Mouse (Mus musculus) left cerebral cortex, adult 2 months (tissue): Measurements from ENCODE around the gene Mfsd14a. TPM values are rescaled to one million over a fixed set of nuclear protein-coding genes. Genes with fewer than 3 reads are reported as not detected.
"Not testable (repeated sequence)": the region's sequence is repeated elsewhere in the genome, so short reads cannot be mapped to it uniquely, and the experiment has no call there.

Source experiments
- DNase-seq, 2 experiments: peaks; one replicate each; pipeline ENCODE4 v3.0.0; 2021 to 2022; ENCODE audit warnings: low spot score in 2 of 2, mixed read lengths in 1 of 2; ENCODE audit errors: extremely low spot score in 1 of 2
- H3K27ac ChIP-seq: fragments of 200-600 bp; 2 replicates; pipeline ENCODE4 v1.8.1; 2022
- H3K4me3 ChIP-seq: fragments of 200-600 bp; 2 replicates; pipeline ENCODE4 v1.8.1; 2022
- CTCF ChIP-seq: fragments of 200-600 bp; IDR thresholded peaks from 2 replicates; pipeline ENCODE4 v1.8.1; 2022; ENCODE audit warnings: antibody characterized with exemption, mild to moderate bottlenecking, moderate library complexity
- intact Hi-C: fragments of 180-260 bp; cut with DNase I; formaldehyde crosslinking; loops from one replicate; pipeline ENCODE4 v1.15.1; 2025
- total RNA-seq, 2 experiments: library from RNA; stranded (reverse); gene quantifications; 2 replicates each; pipeline ENCODE4 v1.2.3; 2021

Mfsd14a gene
- total RNA-seq, 2 experiments from 2014 or later: 55.1 to 57.3 TPM

DNA sequence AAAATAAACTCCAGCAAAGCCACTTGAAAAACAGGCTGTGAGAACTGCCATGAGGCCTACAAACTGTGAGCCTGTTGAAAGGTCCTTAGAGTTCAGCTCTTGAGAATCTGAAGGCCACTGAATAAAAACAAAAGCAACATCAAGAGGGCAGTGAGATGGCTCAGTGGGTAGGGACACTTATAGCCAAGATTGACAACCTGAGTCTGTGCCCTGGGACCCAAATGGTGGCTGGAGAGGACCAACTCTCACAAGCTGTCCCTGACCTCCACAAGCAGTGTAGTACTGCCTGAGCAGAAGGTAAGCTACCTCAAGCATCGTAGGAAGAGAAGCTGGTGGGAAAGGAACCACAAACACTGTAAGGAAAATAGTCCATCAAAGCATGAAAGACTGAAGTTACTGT is 18.7 kb upstream of the Mfsd14a start, which contains the start of gene Gm43191:
Gene Gm43191 (minus strand): TSS at position 101 of the 400 bp plus-strand sequence.
- Histone ChIP-seq H3K4me3 (no peak within 1 kb of the TSS), H3K27ac (no peak within 1 kb of the TSS)
- intact Hi-C loops: no loop called here
- no peak for DNase-seq
- no peak for TF ChIP-seq CTCF

DNA sequence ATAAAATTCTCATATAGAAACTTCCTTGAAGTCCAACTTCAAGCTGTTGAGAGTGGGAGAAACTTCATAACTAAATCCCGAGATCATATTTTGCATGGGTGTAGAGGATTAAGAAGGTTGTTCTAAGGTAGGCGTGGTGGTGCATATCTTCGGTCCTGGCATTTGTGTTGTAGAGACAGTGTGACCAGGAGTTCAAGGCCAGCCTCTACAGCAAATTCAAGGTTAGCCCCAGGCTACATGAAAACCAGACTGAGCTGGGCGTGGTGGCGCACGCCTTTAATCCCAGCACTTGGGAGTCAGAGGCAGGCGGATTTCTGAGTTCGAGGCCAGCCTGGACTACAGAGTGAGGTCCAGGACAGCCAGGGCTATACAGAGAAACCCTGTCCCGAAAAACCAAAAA is 1.8 kb upstream of the Mfsd14a start:
- not testable (repeated sequence) for H3K27ac ChIP-seq, H3K4me3 ChIP-seq, DNase-seq
- intact Hi-C loops: loop anchor here (10.0 kb wide), 1 partner anchor 659 kb away; the partner anchor contains the start of genes Extl2 and Slc30a7

DNA sequence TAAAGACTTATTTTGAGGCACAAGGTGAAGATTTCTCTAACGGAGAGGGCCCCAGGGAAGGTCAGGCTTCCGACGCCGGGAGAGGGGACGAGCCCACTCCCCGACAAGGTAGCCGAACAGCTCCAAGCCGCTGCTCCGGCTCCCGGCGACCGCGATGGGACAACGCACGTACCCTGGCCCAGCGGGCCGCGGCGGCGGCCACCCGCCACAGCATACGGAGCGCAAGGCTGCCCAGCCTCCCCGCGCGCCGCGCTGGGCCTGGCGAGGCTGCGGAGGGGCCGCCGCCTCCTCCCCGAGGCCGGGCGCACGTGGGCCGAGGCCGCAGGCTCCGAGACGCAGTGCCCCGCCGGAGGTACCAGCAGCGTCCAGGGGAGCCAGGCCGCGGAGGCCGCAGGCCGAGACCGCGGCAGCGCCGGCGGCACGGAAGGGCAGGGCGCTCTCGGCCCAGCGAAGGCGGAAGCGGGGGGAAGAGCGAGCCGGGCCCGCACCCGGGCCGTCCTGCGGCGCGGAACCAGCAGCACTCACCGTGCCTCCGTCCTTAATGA is 535 bp downstream of the Mfsd14a start:
- H3K27ac ChIP-seq: peak overlapping the region; percentile 96
- TF ChIP-seq CTCF: no peak
- DNase-seq: peak in 1 of 2 experiments; percentile 61
- intact Hi-C loops: loop anchor here (1.0 to 10.0 kb wide), 3 partner anchors 50 to 657 kb away; partner anchors contain the start of genes Extl2, Sass6, Slc30a7 and Slc35a3
- H3K4me3 ChIP-seq: peak overlapping the region; percentile 84

DNA sequence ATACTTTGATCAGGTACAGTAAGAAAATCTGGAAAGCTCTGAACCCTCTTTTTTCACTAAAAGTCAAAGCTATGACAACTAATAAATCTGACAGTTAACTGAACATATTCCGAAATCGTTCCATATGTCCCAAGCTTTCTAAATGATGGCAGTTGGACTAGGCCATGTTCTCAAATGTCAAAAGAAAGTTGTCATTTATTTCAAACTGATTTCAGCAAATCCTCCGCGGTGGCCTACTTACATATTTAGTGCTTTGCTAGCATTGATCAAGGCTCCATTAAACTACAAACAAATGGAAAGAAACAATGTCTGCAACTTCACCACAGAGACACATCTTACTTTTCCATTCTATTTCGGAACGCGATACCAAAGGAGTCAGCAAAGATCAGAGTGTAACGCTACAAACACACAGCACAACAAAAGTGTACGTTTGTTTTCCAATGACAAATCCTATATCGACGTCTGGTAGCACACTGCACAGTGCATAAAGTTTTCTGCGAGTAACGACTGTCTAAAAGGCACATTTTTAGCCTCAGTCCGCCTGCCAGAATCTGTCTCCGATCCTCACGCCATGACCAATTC is 1.1 kb downstream of the Mfsd14a start:
- DNase-seq: no peak
- no peak for TF ChIP-seq CTCF
- intact Hi-C loops: loop anchor here (10.0 kb wide), 1 partner anchor 657 kb away; the partner anchor contains the start of genes Extl2 and Slc30a7
- Histone ChIP-seq H3K27ac (peak overlapping the region; percentile 96), H3K4me3 (peak overlapping the region; percentile 84)

DNA sequence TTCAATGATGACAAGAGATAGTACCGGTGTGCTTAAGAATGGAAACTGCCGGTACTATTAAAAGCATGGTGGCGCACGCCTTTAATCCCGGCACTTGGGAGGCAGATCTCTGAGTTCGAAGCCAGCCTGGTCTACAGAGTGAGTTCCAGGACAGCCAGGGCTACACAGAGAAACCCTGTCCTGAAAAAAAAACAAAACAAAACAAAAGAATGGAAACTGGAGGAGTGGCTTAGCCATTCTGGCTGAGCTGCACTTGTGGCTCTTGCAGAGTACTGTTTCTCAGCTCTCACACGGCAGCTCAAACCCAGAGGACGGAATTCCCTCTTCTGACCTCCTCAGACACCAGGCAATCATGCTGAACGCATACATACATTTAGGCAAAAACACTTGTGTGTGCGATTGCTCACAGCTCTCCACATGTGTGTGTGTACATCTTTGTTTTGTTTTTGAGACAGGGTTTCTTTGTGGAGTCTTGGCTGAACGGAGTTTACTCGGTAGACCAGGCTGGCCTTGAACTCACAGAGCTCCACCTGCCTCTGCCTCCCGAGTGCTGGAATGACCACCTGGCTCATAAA is 2.5 kb downstream of the Mfsd14a start:
- DNase-seq: no peak
- no peak for TF ChIP-seq CTCF
- intact Hi-C loops: loop anchor here (10.0 kb wide), 2 partner anchors 145 to 655 kb away; partner anchors contain the start of genes Dbt, Extl2 and Slc30a7
- Histone ChIP-seq H3K27ac (no peak overlapping the region), H3K4me3 (no peak overlapping the region)

DNA sequence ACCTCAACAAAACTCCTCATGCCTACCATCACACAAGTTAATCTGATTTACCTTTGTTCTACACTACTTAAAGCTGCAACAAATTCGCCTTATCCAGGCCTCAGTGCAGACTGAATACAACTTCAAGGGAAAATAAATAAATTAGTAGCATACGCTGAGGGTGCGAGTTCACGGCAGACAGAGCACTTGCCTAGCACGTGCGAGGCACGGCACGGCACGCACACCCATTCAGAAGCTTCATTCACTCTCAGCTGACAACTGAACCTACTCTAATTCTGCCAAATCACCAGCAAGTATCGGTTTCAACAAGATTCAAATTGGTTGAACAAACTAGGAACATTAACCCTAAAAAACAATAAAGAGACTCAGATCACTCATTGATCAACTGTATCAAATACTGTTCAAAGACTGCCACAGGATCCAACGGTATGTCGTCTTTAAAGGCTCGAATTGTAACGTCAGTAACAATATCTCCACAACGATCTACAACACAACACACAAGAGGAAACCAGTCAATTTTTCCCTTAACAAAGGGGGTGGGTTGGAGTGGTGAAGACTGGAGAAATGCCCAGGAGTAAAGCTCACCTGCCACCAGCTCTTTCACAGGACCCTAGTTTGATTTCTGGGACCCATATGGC is 3.4 kb downstream of the Mfsd14a start:
- no peak overlapping the region for H3K4me3 ChIP-seq
- no peak overlapping the region for H3K27ac ChIP-seq
- TF ChIP-seq CTCF: no peak
- intact Hi-C loops: loop anchor here (10.0 kb wide), 1 partner anchor 144 kb away; the partner anchor contains the start of gene Dbt
- DNase-seq: no peak

DNA sequence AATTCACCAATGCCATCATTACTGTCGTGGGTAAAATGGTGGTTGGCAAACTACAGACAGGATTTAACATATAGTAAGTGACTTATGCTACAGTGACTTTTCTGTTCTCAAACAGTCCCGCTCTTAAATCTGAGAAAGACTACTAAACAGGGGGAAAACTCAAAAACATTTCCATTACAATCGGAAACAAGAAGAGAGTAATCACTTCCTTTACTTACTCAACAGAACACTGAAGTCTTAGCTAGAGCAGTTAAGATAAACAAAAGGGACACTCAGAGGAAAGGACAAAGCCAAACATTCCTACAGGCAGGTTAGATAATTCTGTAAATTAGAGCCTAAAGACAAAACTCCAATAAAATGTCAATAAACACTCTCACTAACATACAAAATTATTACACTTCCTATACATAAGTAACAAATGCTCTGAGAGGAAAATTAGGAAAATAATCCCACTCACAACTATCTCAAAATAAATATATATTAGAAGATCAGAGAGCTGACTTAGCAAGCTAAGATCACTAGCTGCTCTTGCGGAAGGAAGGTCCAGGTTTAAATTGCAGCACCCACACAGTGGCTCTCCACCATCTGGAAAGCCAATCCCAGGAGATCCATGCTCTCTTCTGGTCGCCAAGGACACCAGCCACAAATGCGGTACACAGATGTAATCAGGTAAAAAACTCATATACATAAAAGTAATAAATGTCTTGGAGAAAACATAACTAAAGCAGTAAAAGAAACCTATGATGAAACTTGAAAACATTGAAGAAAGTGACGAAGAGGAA is 6.1 kb downstream of the Mfsd14a start:
- no peak overlapping the region for H3K4me3 ChIP-seq
- intact Hi-C loops: loop anchor here (10.0 kb wide), 1 partner anchor 142 kb away; the partner anchor contains the start of gene Dbt
- DNase-seq: no peak
- TF ChIP-seq CTCF: no peak
- H3K27ac ChIP-seq: no peak overlapping the region

DNA sequence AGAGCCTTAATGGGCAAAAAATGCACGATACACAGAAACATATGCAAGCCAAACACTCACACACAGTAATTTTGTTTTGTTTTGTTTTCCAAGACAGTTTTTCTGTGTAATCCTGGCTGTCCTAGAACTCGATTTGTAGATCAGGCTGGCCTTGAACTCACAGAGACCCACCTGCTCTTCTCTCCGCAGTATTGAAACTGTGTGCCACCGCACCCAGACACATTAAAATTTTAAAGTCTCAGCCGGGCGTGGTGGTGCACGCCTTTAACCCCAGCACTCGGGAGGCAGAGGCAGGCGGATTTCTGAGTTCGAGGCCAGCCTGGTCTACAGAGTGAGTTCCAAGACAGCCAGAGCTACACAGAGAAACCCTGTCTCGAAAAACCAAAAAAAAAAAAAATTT is 8.4 kb downstream of the Mfsd14a start:
- intact Hi-C loops: loop anchor here (10.0 kb wide), 1 partner anchor 139 kb away; the partner anchor contains the start of gene Dbt
- H3K4me3 ChIP-seq, H3K27ac ChIP-seq, DNase-seq: not testable (repeated sequence)

DNA sequence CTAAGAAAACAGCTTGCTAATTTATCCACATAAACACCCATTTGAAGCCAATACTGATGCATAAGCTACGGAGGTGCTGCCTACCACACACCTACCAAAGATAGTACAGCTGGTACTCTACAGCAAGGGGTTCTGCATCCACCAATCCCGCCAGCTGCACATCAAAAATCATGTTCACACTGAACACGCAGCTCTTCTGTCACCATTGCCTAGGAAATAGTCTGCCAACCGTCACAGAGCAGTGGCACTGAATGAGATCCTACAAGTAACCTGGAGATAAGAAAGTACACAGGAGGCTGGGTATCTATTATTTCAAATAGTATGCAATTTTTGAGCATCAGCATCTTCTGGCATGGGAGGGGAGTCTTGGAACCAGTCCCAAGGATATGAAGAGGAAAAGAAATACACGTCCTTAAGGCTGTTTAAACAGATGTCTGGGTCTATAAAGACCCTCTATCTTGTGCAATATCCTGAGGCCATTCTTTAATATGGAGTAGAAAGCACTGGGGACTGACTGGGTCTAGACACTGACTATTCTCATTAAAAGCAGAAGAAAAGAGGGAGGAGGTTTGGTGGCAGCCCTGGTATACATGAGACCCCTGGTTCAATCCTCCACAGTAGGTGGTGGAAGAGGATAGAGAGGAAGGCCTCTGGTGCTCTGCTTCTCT is 9.1 kb downstream of the Mfsd14a start:
- H3K27ac ChIP-seq: peak overlapping the region; percentile 13; the same call in 1 of the 2 replicates
- DNase-seq: no peak
- intact Hi-C loops: loop anchor here (10.0 kb wide), 1 partner anchor 139 kb away; the partner anchor contains the start of gene Dbt
- TF ChIP-seq CTCF: no peak
- no peak overlapping the region for H3K4me3 ChIP-seq

DNA sequence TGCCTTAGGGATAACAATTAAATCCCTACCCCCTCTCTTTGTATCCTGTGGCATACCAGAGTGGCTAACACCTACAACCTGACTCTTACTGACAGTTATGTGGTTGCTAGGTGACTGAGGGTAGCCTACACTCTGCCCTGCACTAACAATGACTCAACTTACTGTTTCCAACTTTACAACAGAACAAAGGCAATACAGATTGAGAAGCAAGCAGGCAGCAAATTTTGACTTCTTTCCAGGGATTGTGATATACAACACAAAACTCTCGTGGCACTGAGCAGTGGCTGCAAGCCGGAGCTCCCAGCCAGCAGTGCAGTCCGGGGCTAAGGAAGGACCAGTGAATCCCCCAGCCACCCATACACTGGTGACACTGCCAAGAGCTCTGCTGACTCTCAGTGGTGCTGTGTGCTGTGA is 10.4 kb downstream of the Mfsd14a start:
- TF ChIP-seq CTCF: no peak
- no peak overlapping the region for H3K27ac ChIP-seq

More for the DNA sequence above, 10.4 kb downstream of the Mfsd14a start:
- intact Hi-C loops: loop anchor here (10.0 kb wide), 1 partner anchor 137 kb away; the partner anchor contains the start of gene Dbt
- no peak overlapping the region for H3K4me3 ChIP-seq
- DNase-seq: no peak
